Mouse (Mus musculus) mature B cell (primary cell): ENCODE results near the gene Ptpn23.
"Not testable (repeated sequence)": the region's sequence is repeated elsewhere in the genome, so short reads cannot be mapped to it uniquely, and the experiment has no call there.

Experiments
- in situ Hi-C: fragments of 300-500 bp; cut with MboI; formaldehyde crosslinking; loops from 2 replicates; pipeline ENCODE4 v1.14.3; 2019

Gene Ptpn23

GRCm38 (mm10) chr9:110381292-110381691 is 26.7 kb downstream of the Ptpn23 start:
- in situ Hi-C loops: no loop called here

DNA sequence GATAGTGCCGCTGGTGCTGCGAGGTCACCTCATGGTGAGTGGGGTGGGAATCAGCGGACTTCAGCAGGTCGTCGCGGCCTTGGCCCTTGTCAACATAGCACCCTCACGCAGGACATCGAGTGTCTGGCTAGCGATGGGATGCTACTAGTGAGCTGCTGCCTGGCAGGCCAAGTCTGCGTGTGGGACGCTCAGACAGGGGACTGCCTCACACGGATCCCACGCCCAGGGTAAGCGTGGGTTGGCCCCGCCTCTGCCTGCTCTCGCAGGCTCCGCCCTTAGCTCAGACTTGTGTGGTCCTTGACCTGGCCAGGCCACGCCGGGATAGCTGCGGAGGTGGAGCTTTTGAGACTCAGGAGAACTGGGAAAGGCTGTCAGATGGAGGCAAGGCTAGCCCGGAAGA is 27.4 kb downstream of the Ptpn23 start:
- in situ Hi-C loops: no loop called here

DNA sequence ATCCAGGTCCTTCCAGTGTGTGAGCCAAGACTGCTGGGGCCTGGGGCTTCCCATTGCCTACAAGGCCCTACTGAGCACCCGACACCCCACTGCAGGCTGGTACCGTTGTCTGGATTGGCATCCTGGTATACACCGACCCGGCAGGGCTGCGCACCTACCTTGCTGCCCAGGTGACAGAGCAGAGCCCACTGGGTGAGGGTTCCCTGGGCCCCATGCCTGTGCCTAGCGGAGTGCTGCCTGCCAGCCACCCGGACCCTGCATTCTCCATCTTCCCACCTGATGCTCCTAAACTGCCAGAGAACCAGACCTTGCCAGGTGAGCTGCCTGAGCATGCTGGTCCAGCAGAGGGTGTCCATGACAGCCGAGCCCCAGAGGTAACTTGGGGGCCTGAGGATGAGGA is 28.7 kb downstream of the Ptpn23 start:
- in situ Hi-C loops: no loop called here

DNA sequence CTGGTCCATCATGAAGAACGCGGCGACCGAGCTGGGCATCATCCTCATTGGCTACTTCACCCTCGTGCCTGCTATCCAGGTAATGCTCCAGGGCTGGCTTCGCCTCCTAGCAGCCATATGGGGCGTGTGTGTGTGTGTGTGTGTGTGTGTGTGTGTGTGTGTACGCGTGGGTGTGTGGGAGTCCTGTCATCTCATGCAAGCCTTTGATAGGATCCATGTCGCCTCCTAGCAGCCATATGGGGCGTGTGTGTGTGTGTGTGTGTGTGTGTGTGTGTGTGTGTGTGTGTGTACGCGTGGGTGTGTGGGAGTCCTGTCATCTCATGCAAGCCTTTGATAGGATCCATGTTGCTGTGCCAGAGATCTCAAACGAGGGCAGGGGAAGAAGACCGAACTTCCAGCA is 30.4 kb downstream of the Ptpn23 start:
- in situ Hi-C loops: not testable (repeated sequence)

DNA sequence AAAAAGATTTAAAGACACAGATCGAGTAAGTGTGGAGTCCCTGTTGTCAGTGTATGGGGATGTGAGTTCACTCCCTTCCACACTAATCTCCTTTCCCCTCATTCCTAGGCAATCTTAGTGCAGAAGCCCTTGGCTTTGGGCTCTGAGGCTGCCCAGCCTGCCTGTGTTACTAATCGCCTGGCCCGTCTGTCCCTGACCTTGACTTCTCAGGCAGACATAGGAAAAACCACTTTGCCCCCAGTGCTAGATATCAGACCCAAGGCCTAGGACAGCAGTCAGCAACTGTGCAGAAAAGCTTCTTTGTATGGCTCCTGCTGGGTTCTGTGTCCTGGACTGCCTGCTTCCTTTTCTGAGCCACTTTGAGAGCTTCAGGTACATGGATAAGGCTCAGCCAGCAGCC is 32.3 kb downstream of the Ptpn23 start:
- in situ Hi-C loops: no loop called here

GRCm38 (mm10) chr9:110373871-110374270 is 34.1 kb downstream of the Ptpn23 start:
- in situ Hi-C loops: no loop called here

GRCm38 (mm10) chr9:110369860-110370259 is 38.2 kb downstream of the Ptpn23 start:
- in situ Hi-C loops: no loop called here

GRCm38 (mm10) chr9:110366746-110367145 is 41.3 kb downstream of the Ptpn23 start:
- in situ Hi-C loops: no loop called here

DNA sequence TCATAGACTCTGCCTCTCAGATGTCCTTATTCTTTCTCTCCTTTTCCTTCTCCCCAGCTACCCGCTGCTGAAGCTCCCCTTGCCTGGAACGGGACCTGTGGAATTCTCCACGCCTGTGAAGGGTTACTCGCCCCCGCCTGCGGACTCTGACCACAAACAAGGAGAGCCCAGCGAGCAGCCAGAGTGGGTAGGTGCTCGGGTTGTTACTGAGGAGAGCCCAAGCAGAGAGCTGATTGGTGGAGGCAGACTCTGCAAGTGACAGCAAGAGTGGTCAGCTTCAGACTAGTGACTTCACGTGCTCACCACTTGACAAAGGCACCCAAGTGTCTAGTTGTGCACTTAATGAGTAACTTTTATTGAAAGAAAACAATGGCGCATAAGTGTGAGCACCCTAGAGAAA is 45.7 kb downstream of the Ptpn23 start:
- in situ Hi-C loops: no loop called here

- in situ Hi-C loops: no loop called here
Observed at GRCm38 (mm10) chr9:110361299-110361698, 46.7 kb downstream of the Ptpn23 start.

- in situ Hi-C loops: no loop called here
Observed at GRCm38 (mm10) chr9:110358341-110358740, 49.7 kb downstream of the Ptpn23 start.

GRCm38 (mm10) chr9:110351932-110352632 is 55.9 kb downstream of the Ptpn23 start:
- in situ Hi-C loops: no loop called here

DNA sequence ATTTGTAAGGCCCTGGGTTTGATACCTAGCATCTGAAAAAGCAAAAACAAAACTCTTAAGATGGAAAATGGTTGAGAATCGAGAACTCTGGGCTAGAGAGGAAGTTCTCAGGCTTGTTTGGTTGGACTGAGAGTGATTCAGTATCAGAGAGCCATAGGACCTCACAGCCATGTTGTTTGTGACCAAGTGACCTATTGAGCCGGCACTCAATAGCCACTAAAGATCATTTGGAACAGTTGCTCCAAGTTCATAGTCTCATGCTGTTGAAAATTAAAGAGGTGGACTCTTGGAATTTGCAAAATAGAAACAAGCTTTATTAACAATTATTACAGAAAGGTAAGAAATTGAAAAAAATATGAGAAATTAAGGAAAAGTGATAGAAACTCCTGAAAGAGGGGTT is 56.7 kb downstream of the Ptpn23 start:
- in situ Hi-C loops: no loop called here

GRCm38 (mm10) chr9:110350612-110351011 is 57.4 kb downstream of the Ptpn23 start:
- in situ Hi-C loops: no loop called here

DNA sequence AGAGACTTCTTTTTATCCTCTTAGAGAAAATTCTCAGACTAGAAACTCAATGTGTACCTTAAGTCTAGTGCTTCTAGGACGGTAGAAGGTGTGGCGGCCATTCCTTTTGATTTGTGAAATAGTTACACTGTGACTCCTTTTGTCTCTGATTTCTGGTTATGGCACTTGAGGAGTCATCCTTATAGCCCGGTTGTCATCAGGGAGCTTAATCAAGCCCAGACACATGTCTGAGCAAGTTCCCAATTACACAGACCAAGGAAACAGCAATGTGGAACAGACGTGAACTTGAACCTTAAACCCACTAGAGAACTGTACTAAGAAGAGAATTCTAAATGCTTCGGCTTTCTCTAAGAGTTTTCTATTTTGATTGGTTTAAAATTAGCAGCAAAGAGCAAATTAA is 57.8 kb downstream of the Ptpn23 start:
- in situ Hi-C loops: no loop called here

DNA sequence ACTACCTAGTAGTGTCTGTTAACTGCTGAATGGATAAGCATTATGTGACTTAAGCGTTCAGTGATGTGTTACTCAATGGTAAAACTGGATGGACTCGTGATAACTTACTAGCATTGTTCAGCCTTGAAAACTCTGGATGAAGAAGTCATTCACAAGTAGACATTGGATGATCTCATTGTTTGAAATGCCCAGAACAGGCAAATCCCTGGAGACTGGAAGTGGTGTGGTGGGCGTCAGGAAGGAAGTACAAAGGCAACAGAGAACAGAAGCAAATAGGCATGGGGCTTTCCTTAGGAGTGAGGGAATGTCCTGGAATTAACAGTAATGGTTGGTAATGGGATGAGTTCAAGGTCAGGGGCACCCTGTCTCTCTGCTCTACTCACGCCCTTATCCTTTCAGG is 59.1 kb downstream of the Ptpn23 start:
- in situ Hi-C loops: no loop called here

DNA sequence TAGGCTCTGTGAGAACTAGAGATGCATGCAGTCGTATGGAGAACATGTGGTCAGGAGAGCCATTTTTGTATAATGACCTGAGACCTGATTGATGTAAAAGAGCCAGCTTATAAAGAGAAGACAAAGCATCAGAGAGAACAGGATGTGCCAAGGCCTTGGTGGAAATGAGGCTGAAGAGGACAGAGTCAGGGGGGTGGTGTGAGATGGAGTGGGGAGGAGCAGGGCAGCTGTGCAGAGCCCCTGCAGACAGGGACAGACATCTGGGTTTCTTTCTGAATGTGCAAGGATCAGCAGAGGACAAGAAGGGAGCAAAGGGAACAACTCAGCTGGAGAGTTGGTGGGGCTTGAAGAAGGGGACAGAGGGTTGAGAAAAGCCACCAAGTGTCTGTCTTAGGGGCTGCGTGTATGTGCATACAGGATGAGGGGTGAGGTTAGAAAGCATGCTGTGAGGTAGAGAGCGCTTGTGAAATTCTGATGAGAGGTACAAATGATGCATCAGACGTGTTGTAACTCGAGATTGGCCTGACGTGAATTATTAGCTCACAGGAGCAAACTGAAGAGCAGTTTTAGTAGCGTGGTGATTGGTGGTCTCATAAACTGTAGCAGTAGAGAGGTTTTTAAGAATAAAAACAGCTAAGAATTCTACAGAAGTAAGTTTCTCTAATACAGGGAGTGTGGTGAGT is 62.8 kb downstream of the Ptpn23 start:
- in situ Hi-C loops: no loop called here

DNA sequence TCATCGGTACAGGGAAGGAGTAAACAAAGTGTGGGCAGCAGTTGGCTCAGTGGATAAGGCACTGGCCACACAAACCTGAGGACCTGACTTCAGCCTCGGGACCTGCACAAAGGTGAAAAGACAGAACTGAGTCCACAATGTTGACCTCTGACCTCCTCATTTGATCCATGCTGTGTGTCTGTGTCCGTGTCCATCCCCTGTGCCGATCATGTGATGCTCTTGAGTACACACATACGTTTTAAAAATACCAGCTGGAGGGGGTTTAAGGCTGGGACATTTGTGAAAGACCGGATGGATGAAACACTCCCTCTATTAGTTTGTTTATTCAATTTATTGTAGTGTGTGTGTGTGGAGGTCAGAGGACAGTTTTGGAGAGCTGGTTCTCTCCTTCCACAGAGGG is 64.2 kb downstream of the Ptpn23 start:
- in situ Hi-C loops: no loop called here

- in situ Hi-C loops: no loop called here
Observed at GRCm38 (mm10) chr9:110342008-110342407, 66.0 kb downstream of the Ptpn23 start.

DNA sequence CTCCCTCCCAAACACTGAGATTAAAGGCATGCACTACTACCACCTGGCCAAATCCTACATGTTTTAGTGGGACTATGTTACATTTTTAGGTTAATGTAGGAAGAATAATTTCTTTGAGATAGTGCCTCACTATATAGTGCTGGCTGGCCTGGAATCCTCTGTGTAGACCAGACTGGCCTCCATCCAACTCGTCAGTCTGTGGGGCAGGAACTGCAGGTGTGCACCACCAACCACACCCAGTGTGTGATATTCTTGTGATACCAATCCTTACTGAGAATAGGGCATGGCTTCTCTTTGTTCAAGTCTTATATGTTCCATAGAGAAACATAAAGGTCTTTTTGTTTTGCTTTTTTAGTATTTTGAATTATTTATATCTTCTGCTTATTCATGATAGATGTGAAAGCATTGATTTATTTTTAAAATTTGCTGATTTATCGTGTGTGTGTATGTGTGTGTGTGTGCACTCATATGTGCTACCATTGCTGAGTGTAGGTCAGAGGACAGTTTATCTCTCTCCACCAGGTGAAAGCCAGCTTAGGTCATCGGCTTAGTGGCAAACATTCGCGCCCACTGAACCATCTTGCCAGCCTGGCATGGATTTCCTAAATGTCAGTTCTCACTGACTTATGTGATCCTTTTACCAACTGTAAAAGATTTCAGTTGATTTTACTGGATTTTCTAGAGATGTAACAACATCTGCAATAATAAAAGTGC is 67.8 kb downstream of the Ptpn23 start:
- in situ Hi-C loops: no loop called here
